Mouse (Mus musculus) liver, embryonic 14.5 days (tissue): ENCODE data around the gene Gm17334. TPM values are rescaled to one million over a fixed set of nuclear protein-coding genes. Genes with fewer than 3 reads are reported as not detected.

Experiments used
- ATAC-seq: fragments of 200-750 bp; cut with Nextera tagmentation; 2 replicates; pipeline ENCODE4 v1.8.0; 2017; ENCODE audit warnings: moderate number of reproducible peaks, mild to moderate bottlenecking, moderate library complexity; ENCODE audit not compliant: insufficient read depth
- DNase-seq, 3 experiments: peaks; one replicate each; pipeline ENCODE4 v3.0.0-alpha.2; 2012 to 2013; ENCODE audit warnings: low read depth in 3 of 3, low spot score in 3 of 3
- H3K27ac ChIP-seq: fragments of 300-500 bp; sonication (generic); 2 replicates; pipeline ENCODE4 v1.5.1; 2014; ENCODE audit warnings: moderate library complexity, mild to moderate bottlenecking, control low read depth, inconsistent platforms
- H3K27me3 ChIP-seq: fragments of 300-500 bp; sonication (generic); 2 replicates; pipeline ENCODE4 v1.6.1; 2014; ENCODE audit warnings: mild to moderate bottlenecking, low read length, moderate library complexity; ENCODE audit not compliant: control insufficient read depth, insufficient read depth
- H3K36me3 ChIP-seq: fragments of 300-500 bp; sonication (generic); replicated peaks from 2 replicates; pipeline ENCODE4 v1.6.1; 2014; ENCODE audit warnings: low read depth; ENCODE audit not compliant: control insufficient read depth, insufficient read depth
- H3K4me1 ChIP-seq, 2 experiments: fragments of 200-500 bp in 1 of 2; fragments of 300-500 bp in 1 of 2; sonication (generic) in 1 of 2; replicated peaks; 2 replicates each; pipeline ENCODE4 v1.6.1; 2012 to 2014; ENCODE audit warnings: antibody characterized with exemption in 1 of 2, inconsistent platforms in 1 of 2, low read length in 1 of 2; ENCODE audit not compliant: control insufficient read depth in 2 of 2, insufficient read depth in 2 of 2
- H3K4me2 ChIP-seq: fragments of 300-500 bp; sonication (generic); 2 replicates; pipeline ENCODE4 v1.6.1; 2014; ENCODE audit warnings: low read depth, mild to moderate bottlenecking, control low read depth, moderate library complexity
- H3K4me3 ChIP-seq, 2 experiments: fragments of 200-500 bp in 1 of 2; fragments of 300-500 bp in 1 of 2; sonication (generic) in 1 of 2; 2 replicates each; pipeline ENCODE4 v1.5.1; 2012 to 2014; ENCODE audit warnings: low read depth in 2 of 2, low read length in 2 of 2, mild to moderate bottlenecking in 2 of 2, control low read depth in 1 of 2, inconsistent platforms in 1 of 2, moderate library complexity in 1 of 2; ENCODE audit not compliant: insufficient read depth in 1 of 2
- H3K9ac ChIP-seq: fragments of 300-500 bp; sonication (generic); replicated peaks from 2 replicates; pipeline ENCODE4 v1.6.1; 2014; ENCODE audit warnings: mild to moderate bottlenecking, control low read depth, moderate library complexity
- H3K9me3 ChIP-seq: fragments of 300-500 bp; sonication (generic); 2 replicates; pipeline ENCODE4 v1.6.1; 2016; ENCODE audit warnings: low read length, mixed read lengths; ENCODE audit not compliant: control insufficient read depth
- CTCF ChIP-seq: IDR thresholded peaks from 2 replicates; pipeline ENCODE4 v1.5.1; 2016; ENCODE audit warnings: antibody characterized with exemption, low read depth, control low read depth
- EP300 ChIP-seq: IDR thresholded peaks from 2 replicates; pipeline ENCODE4 v1.6.1; 2016; ENCODE audit warnings: antibody characterized with exemption, low read depth
- WGBS: fragments of 180-500 bp; shearing (Covaris S2); extraction: QIAGEN DNeasy Blood & Tissue Kit; methylation state at CpG from one replicate; pipeline ENCODE4 v1.1.7; 2014; ENCODE audit not compliant: insufficient replicate concordance; 5-methylcytosine and 5-hydroxymethylcytosine counted together
- polyA plus RNA-seq, 2 experiments: library from polyadenylated mRNA; depleted of rRNA in 1 of 2; stranded (reverse) in 1 of 2; unstranded in 1 of 2; fragments of >200 nt; fragmentation: Nextera tagmentation in 1 of 2; extraction: Ambion mirVana in 1 of 2; gene quantifications; 2 replicates each; pipeline versions ENCODE4 v1.2.1 to v1.2.3; 2012 to 2014

The Gm17334 gene
- polyA plus RNA-seq, 2 experiments, result not detected

DNA sequence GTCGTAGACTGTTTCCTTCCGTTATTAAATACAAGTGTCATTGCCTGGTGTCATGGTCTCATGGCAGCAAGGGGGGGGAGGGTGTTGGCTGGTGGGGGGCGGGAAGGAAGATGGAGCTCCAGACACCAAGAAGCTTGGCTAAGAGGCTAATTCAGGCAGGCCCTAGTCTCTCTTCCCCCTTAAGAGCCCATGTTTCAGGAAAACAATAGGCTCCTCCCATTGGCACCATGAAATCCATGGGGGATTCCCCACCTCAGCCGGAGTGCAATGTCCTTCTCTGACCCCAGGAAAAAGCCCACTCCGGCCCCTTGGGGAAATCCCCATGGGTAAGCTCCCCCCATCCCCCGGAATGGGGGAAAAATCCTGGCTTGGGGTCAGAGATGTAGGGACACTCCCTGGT lies 45.8 kb upstream of the Gm17334 start:
- H3K27ac ChIP-seq, result no peak overlapping the region
- no peaks in the 10 kb centered on the region for H3K27me3 ChIP-seq
- no peaks in the 10 kb centered on the region for H3K36me3 ChIP-seq
- TF ChIP-seq CTCF (no peak), EP300 (no peak)
- H3K9ac ChIP-seq, result no peak overlapping the region
- H3K4me2 ChIP-seq, result no peak overlapping the region
- ATAC-seq (no peak), DNase-seq (no peak)
- H3K9me3 ChIP-seq, result no peaks in the 10 kb centered on the region
- H3K4me3 ChIP-seq, result no peak overlapping the region
- no peaks in the 10 kb centered on the region for H3K4me1 ChIP-seq
- WGBS, result 37% methylated on average over 6 of the region's 6 CpGs

DNA sequence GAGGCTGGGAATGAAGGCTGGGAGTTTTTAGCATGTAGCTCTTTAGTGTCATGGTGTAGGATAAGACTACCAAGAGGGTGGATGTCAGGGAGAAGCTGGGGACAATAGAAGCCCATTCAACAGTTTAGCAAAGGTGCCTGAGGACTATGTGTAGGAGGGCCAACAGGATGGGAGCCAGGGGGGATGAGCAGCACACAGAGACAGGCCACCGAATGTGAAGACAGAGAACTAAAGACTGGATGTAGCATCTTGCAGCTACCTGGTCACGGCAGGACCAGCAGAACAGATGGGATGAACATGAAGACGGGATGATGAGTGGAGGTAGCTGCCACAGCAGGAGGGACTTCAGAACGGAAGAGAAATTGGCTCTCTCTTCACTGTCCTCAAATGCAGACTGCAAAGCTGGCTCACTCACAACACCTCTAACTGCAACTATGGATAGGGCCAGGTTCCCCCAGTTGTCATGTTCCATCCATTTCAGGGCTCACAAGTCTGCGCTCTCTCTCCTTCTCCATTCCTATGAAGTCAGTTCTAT lies 43.9 kb upstream of the Gm17334 start:
- TF ChIP-seq CTCF (no peak), EP300 (no peak)
- no peaks in the 10 kb centered on the region for H3K27me3 ChIP-seq
- H3K36me3 ChIP-seq, result no peaks in the 10 kb centered on the region
- no peak overlapping the region for H3K4me2 ChIP-seq
- ATAC-seq, result no peak
- no peak overlapping the region for H3K9ac ChIP-seq
- no peaks in the 10 kb centered on the region for H3K9me3 ChIP-seq
- no peak overlapping the region for H3K27ac ChIP-seq
- no peak overlapping the region for H3K4me3 ChIP-seq
- WGBS, result 71% methylated on average over 5 of the region's 5 CpGs
- H3K4me1 ChIP-seq, result no peaks in the 10 kb centered on the region
- no peak for DNase-seq

DNA sequence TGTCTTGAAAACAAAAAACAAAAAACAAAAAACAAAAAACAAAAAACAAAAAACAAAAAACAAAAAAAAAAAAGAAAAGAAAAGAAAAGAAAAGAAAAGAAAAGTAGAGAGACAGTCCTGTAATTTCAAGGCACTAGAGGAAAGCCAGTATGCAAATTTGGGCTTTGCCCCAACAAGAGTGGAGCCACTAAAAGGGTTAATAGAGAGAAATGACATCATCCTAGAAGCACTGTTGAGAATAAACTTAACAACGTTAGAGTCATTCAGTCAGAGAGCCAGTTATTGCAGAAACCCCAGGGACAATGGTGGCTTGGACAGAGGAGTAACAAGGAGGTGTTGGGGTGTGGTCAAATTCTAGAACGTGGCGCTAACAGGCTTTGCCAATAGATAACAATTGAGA lies 41.8 kb upstream of the Gm17334 start:
- DNase-seq (no peak), ATAC-seq (no peak)
- no peak overlapping the region for H3K27ac ChIP-seq
- H3K9me3 ChIP-seq, result no peaks in the 10 kb centered on the region
- H3K4me3 ChIP-seq, result no peak overlapping the region
- H3K4me2 ChIP-seq, result no peak overlapping the region
- WGBS, result 43% methylated on average over 3 of the region's 3 CpGs
- TF ChIP-seq EP300, result no peak
- H3K27me3 ChIP-seq, result no peaks in the 10 kb centered on the region
- H3K9ac ChIP-seq, result no peak overlapping the region
- H3K36me3 ChIP-seq, result no peaks in the 10 kb centered on the region
- H3K4me1 ChIP-seq, result peaks cover 0 to 2% of the 10 kb centered on the region in 2 experiments; a peak in 1 of 4 replicates

DNA sequence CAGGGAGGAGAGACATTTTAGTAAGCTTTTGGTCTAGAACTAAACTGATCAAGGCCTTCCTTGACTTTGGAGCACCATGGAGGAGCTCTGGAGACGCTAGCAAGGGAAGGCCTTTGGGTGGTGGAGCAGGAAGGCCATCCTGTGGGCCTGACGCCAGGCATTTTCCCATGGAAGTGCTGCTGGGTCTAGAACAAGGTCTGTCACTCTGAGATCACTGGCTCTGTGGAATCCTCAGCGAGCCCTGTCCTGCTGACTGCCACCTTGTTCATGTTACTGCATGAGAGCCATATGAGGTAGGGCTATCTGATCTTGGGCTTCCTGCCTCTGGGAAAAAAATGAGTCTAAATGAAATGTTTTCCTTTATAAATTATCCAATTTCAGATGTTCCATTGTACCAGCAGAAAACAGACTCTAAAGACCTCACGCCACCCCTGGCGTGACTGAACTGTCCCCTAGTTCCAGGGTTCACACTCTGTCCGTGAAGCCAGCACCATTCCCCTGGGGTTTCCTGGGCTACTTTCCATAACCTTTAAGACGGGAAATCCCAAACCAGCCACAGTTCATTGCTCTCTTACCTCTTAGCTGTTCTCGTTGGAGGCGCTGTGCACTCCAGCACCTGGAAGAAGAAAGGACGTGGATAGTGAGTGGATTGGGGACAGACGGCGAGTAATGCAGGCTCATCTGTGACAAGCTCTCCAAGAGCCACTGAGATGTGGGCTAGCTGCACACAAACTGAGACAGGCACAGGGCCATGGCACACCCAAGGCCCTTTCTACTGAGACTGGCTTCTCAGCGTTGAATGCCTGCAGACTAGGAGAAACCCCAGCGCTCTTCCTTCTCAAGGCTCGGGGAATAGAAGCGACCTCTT lies 40.2 kb upstream of the Gm17334 start:
- 69% methylated on average over 16 of the region's 16 CpGs for WGBS
- ATAC-seq, result no peak
- Histone ChIP-seq H3K27ac (no peak overlapping the region), H3K9me3 (no peaks in the 10 kb centered on the region), H3K4me2 (no peak overlapping the region), H3K9ac (no peak overlapping the region), H3K27me3 (no peaks in the 10 kb centered on the region), H3K4me3 (no peak overlapping the region), H3K4me1 (peaks cover 0 to 2% of the 10 kb centered on the region in 2 experiments; a peak in 1 of 4 replicates), H3K36me3 (no peaks in the 10 kb centered on the region)
- TF ChIP-seq EP300, result no peak
- no peak for TF ChIP-seq CTCF
- no peak for DNase-seq

DNA sequence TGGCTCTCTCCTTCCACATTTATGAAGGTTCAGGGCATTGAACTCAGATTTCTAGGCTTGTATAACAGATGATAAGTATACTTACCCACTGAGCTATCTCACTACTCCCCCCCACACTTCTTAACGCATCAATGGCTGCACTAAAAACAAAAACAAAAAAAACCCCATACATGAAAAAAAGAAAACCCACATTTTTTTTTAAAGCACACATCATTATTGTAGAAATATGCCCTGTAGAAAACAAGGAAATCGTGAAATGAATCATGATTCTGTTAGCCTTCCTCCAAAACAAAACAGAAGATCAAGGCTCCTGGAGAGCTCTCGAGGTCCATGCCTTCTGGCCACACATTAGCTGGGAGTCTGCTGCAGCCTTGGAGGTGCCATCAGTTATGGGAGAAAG lies 38.3 kb upstream of the Gm17334 start:
- Histone ChIP-seq H3K9ac (no peak overlapping the region), H3K27ac (no peak overlapping the region), H3K9me3 (no peaks in the 10 kb centered on the region), H3K36me3 (no peaks in the 10 kb centered on the region), H3K4me1 (peaks cover 0 to 2% of the 10 kb centered on the region in 2 experiments; a peak in 1 of 4 replicates), H3K4me3 (no peak overlapping the region), H3K4me2 (no peak overlapping the region), H3K27me3 (no peaks in the 10 kb centered on the region)
- no peak for TF ChIP-seq CTCF
- WGBS, result 59% methylated on average over 3 of the region's 3 CpGs
- ATAC-seq (no peak), DNase-seq (no peak)
